Mouse (Mus musculus): ENCODE results near the gene 1700006A11Rik.
"Not testable (repeated sequence)": the region's sequence is repeated elsewhere in the genome, so short reads cannot be mapped to it uniquely, and the experiment has no call there.

1700006A11Rik gene

DNA sequence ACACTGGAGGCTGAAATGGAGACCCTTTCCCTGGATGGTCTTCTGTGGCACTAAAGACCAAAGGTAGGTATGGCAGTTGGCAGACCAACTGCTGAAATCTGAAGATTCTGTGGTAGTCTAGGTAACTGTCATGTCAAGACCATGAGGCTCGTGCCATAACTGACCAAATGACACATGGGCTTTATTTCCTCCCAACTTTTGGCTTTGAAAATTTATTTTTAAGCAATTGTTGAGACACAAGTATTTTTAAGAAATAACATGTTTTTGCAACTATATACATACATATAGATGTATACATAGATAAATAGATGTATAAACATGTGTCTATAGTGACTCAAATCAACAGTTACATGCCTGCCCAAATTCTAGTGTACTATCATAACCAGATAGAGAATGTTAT, at the start of gene 1700006A11Rik:
1700006A11Rik (minus strand) TSS at position 101 of the 400 bp plus-strand sequence.
- in situ Hi-C loops (cut with MboI, MseI) = no loop called here

DNA sequence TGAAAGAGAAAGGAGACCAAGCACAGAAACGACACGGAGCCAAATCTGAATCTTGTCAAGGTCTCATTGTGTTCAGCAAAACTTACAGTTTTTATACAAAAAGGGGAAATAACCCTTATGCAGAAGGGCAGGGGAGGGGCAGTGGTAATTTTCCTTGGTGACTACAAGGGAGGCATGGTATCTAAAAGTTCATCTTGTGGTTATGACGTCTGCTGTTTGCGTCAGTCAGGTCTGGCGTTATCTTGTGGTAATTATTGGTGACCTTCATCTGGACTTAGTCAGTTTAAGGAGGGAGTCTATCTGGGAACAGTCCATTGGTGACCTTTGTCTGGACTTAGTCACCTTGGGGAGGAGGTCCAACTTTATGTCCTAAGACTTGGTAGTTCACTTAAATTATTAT, 48.5 kb upstream of the 1700006A11Rik start:
- in situ Hi-C loops (cut with MboI, MseI) = not testable (repeated sequence)

DNA sequence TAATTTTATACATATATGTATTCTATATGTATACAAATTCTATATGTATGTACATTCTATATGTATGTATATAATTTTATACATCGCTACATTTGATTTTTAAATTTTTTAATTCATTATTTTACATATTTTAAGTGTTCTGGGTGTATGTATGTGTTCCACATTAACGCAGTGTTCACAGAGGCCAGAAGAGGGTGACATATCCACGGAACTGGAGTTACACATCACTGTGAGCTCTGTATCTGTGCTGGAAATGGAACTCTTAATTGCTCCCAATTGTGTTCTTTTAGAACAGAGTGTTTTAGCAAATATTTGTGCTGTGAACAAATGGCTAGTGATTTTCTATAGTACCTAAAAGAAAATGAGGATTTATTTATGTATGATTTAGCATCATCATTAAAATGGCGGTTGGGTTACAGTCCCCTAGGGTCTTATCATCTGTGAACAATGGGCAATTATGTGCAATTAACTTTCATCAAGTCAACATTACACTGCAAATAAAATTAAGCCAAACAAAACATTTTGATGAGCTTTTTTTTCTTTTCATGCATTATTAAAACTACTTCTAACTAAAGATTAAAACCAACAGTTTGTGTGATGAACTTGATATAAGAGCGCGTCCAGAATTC, 40.4 kb upstream of the 1700006A11Rik start:
- in situ Hi-C loops (cut with MboI, MseI) = no loop called here

DNA sequence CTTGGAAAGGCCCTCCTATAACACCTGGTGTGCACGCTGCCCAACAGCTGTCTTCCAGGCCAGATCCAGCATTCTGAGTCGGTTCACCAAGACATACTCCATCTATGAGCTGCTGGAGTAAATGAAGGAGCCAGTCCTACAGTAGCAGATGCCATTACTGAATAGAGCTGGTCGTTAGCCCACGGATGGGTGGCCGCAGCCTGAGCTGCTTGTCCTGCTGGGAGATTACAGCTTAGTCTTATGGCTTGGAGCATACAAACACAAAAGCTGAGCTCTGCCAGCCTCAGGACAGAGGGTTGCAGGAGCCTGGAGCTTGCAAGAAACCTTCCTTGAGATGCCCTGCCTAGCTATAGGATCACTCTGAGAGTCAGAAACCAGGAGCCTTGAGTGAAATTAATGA, 33.6 kb downstream of the 1700006A11Rik start:
- in situ Hi-C loops (cut with MboI, MseI) = no loop called here

DNA sequence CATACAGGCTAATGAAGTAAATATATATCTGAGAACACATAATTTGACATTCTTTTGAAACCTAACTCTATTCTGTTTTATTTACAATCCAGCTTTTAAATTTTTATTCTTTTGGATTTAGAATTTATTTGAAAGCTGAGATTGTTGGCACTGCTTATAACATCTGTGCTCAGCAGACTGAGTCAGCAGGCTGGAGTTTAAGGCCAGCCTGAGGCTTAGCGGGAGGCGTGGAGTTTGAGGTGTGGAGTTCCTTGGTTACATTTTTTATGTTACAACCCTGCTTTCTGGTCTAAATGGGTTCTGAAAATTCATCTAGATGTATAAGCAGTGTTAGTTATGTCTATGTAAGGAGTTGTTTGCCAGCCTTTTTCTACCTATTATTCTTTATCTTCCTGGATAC, 35.7 kb downstream of the 1700006A11Rik start:
- in situ Hi-C loops (cut with MboI, MseI) = no loop called here

DNA sequence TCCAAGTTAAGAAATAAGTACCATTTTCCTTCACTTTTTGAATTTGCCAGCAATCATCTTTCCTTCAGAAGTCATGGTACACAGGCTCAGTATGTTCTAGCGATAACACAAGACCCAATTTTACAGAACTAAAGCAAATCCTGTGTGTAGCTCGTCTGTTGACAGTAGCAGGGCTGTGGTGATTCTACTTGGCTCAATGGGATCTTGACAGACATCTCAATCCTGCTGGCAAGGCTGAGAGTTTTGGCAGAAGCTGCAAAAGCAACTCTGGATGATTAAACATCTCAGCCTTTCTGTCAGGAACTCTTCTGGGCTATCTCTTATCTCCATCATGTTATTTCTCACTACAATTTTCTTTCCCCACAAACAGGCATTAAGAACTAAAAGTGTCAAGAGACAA, 36.2 kb downstream of the 1700006A11Rik start:
- in situ Hi-C loops (cut with MboI, MseI) = no loop called here

DNA sequence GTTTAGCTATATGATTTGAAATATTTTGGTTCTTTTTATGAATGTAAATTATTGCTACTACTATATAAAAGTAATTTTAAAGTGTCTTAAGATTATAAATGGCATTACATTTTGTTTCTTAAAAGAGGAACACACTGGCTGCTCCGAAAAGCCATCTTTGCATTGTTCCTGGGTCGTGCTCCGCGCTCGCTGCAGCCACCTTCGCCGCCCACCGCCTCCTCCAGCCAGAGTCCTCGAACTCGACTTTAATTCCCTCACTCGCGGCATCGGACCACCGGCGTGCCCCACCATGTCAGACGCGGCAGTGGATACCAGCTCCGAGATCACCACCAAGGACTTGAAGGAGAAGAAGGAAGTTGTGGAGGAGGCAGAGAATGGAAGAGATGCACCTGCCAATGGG, 40.5 kb downstream of the 1700006A11Rik start:
- in situ Hi-C loops (cut with MboI, MseI) = not testable (repeated sequence)

DNA sequence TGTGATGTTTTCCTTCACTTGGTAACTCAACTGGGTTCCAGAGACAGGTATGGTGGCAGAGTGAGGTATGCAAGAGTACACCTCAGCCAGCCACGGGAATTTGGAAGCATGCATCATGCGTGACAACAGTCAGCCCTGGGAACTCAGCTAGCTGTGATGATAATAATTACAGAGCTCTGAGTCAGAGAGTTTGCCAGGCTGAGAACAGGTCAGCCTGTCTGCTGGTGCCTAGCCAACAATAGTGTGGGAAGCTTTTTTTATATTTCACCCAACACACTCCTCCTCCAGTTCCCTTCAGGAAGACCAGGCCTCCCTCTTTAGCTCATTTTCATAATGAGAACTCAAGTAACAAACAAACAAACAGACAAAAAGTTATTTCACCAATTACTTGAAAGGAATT, 53.8 kb downstream of the 1700006A11Rik start:
- in situ Hi-C loops (cut with MboI, MseI) = no loop called here

DNA sequence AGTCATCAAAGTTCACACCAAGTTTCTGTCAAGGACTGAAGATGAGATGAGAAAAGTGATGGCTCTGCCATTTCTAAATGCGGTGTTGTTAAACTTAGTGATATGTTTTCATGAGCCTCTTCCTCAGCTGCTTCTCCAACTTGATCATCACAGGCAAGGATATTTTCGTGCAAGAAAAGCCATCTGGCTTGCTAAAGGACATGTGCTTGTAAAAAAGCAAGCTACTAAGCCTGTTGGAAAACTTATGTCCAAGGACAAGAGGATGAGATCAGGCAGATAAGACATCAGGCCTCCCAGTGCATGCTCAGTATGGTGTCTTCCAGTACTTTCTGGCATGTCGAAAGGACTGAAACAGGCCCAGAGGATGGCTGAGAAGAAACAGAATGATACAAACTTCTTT, 68.3 kb downstream of the 1700006A11Rik start:
- in situ Hi-C loops (cut with MboI, MseI) = no loop called here

Data from T-helper 1 cell (primary cell).